Mouse (Mus musculus) MEL-GATA-1-ER (cell line): ENCODE data around the gene Olfr1449.
"Not testable (repeated sequence)": the region's sequence is repeated elsewhere in the genome, so short reads cannot be mapped to it uniquely, and the experiment has no call there.

Experiments
- DNase-seq: peaks from one replicate; pipeline ENCODE4 v3.0.0-alpha.2; 2012; ENCODE audit warnings: low read depth; ENCODE audit errors: extremely low read depth

Olfr1449 gene

DNA sequence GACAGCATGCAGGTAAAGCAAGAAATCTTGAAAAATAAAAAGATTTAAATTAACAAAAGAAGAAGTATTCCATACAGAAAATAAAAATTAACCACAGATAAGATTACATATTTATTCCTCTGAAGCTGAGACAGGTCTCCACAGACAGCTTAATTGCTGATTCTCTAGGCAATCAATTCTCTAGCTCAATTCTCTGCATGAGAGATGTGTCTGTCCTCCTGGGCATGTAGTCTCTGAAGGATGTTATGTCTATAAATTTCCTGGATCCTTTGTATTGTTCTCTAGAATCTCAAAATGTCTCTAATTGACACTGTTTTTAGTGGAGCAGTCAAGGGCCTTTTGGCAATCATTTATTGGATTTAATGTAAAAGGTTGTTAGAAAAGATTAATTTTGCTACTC, at the start of gene Olfr1449:
TSS of gene Olfr1449 (plus strand) at position 301 of the 400 bp plus-strand sequence.
- no peak for DNase-seq

DNA sequence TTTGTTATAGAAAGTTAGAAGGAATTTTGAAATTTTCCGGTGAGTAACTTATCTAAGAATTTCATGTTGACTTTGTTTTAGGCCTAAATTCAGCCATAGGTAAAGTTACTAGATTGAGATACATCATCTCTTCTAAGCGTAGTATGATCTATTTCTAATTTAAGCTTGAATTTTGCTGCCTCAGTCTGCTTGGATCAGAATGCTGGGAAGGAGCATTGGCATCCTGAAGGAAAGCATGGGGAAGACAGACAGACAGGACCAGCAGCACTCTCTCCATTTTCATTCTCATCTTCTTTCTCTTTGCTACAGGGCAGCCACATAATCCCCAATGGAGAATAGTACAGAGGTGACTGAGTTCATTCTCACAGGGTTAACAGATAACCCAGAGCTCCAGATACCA, 47.1 kb upstream of the Olfr1449 start, which contains the start of gene Olfr1445:
TSS of gene Olfr1445 (plus strand) at position 301 of the 400 bp plus-strand sequence.
- DNase-seq: no peak

- DNase-seq: no peak
Measured at GRCm38 (mm10) chr19:12893424-12893823, 37.2 kb upstream of the Olfr1449 start, which contains the start of gene Olfr1446. Olfr1446 (minus strand) TSS chr19:12893524.

- DNase-seq: no peak
Measured at GRCm38 (mm10) chr19:12903643-12904042, 27.0 kb upstream of the Olfr1449 start, which contains the start of gene Olfr1447. Olfr1447 (minus strand) TSS chr19:12903743.

GRCm38 (mm10) chr19:12924319-12924718, 6.3 kb upstream of the Olfr1449 start, which contains the start of gene Olfr1448:
Olfr1448 (minus strand) TSS chr19:12924419.
- no peak for DNase-seq

DNA sequence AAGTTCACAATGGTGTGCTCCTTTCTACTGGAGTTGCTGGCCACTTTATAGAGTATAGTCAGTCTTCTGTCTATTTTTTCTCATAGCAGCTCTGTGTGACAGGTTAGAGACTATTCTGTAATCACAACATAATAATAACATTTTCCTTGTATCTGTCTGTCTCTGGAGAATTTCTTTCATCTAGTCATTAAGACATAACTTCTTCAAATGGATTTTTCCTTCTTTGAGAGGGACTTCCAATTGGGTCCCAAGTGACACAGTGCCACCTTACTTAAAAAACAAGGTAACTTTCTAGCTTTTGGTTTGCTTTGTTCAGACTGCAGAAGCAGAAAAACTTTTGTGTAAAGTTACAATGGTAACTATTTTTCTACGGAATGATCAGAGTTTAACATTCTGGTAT, 19.3 kb downstream of the Olfr1449 start, which contains the start of gene Olfr1450:
TSS of gene Olfr1450 (plus strand) at position 301 of the 400 bp plus-strand sequence.
- no peak for DNase-seq

DNA sequence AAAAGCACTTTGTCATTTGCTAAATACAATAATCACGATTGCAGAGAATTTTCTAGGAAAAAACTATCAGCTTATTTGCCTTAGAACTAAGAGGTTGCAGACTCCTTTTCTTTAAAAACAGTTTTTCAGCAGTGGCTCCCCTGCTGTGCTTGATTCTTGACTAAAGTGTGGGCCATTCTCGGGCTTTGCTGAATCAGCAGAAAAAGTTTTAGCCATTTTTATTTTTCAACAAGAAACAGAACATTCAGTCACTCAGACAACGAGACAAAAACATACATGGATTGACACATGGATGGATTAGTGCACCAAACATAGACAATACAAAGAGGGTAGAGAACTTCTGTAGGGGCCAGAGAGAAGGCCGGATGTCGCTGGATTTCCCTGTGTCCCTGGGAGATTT, 39.4 kb downstream of the Olfr1449 start:
- DNase-seq: not testable (repeated sequence)
